Mouse (Mus musculus) heart, embryonic 15.5 days (tissue): ENCODE data around the gene Adamts16. TPM values are rescaled to one million over a fixed set of nuclear protein-coding genes. Genes with fewer than 3 reads are reported as not detected.

Experiments used
- ATAC-seq: fragments of 200-750 bp; cut with Nextera tagmentation; replicated peaks from 2 replicates; pipeline ENCODE4 v1.8.0; 2017; ENCODE audit warnings: low read depth, moderate TSS enrichment; ENCODE audit not compliant: insufficient number of reproducible peaks, insufficient read depth, low FRiP score
- H3K27ac ChIP-seq: fragments of 300-500 bp; sonication (generic); 2 replicates; pipeline ENCODE4 v1.5.1; 2015; ENCODE audit warnings: mild to moderate bottlenecking, inconsistent platforms
- H3K27me3 ChIP-seq: fragments of 300-500 bp; sonication (generic); 2 replicates; pipeline ENCODE4 v1.6.1; 2015; ENCODE audit warnings: inconsistent platforms
- H3K36me3 ChIP-seq: fragments of 300-500 bp; sonication (generic); 2 replicates; pipeline ENCODE4 v1.6.1; 2015; ENCODE audit warnings: mild to moderate bottlenecking, inconsistent platforms
- H3K4me1 ChIP-seq: fragments of 300-500 bp; sonication (generic); replicated peaks from 2 replicates; pipeline ENCODE4 v1.6.1; 2015; ENCODE audit warnings: inconsistent platforms
- H3K4me2 ChIP-seq: fragments of 300-500 bp; sonication (generic); 2 replicates; pipeline ENCODE4 v1.6.1; 2015; ENCODE audit warnings: inconsistent platforms, mild to moderate bottlenecking, moderate library complexity
- H3K4me3 ChIP-seq: fragments of 300-500 bp; sonication (generic); 2 replicates; pipeline ENCODE4 v1.5.1; 2015; ENCODE audit warnings: mild to moderate bottlenecking, inconsistent platforms
- H3K9ac ChIP-seq: fragments of 300-500 bp; sonication (generic); 2 replicates; pipeline ENCODE4 v1.6.1; 2015; ENCODE audit warnings: mild to moderate bottlenecking, inconsistent platforms
- H3K9me3 ChIP-seq: fragments of 300-500 bp; sonication (generic); replicated peaks from 2 replicates; pipeline ENCODE4 v1.6.1; 2016; ENCODE audit warnings: inconsistent platforms
- WGBS: fragments of 180-500 bp; shearing (Covaris S2); methylation state at CpG from one replicate; pipeline ENCODE4 v1.1.7; 2015; ENCODE audit warnings: mixed read lengths; 5-methylcytosine and 5-hydroxymethylcytosine counted together
- polyA plus RNA-seq: library from polyadenylated mRNA; unstranded; fragments of >200 nt; fragmentation: Nextera tagmentation; extraction: Ambion mirVana; gene quantifications from 2 replicates; pipeline ENCODE4 v1.2.1, GENCODE M21; 2015

Adamts16 gene
- polyA plus RNA-seq, 1 experiment from 2014 or later: 0.21 TPM

- Histone ChIP-seq H3K27me3 (no peaks in the 10 kb centered on the region), H3K4me3 (no peak overlapping the region), H3K27ac (no peak overlapping the region), H3K9ac (no peak overlapping the region), H3K36me3 (no peaks in the 10 kb centered on the region), H3K4me2 (no peak overlapping the region), H3K4me1 (no peaks in the 10 kb centered on the region), H3K9me3 (no peaks in the 10 kb centered on the region)
- WGBS: 99% methylated on average over 9 of the region's 9 CpGs
- ATAC-seq: no peak
Measured at GRCm38 (mm10) chr13:70760186-70760585, 81.4 kb downstream of the Adamts16 start.

DNA sequence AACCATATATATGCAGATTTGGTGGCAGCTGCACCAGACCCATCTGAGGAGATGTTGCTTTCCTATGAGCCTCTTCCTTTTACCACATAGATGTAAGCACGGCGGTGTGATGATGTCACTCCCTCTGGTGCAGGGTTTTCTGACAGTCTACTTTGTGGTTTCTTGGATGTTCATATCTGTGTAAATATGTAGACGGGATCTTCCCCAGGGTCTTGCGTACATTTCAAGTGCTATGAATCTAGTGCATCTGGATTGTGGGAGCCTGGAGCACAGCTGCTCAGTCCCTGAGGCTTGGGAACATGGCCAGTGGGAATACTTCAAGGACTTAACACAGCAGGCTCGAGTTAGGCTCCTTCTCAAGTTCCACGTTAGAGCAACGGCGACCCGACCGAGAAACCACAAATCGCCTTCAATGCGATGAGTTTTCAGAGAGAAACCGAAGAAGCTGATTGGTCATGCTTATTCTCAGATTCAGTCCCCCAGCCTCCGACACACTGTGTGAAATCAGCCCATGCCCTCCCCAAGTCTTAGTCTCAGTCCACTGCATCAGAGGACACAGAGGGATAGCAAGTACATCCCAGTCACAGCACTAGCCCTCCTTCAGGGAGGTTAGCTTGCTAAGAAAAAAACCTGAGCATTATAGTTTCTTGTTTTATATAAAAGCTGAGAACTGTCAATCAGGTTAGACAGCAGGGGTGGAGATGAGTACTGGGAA lies 95.2 kb downstream of the Adamts16 start:
- Histone ChIP-seq H3K9me3 (no peaks in the 10 kb centered on the region), H3K9ac (no peak overlapping the region), H3K27me3 (peaks cover 32% of the 10 kb centered on the region), H3K27ac (no peak overlapping the region), H3K36me3 (no peaks in the 10 kb centered on the region), H3K4me1 (peaks cover under 1% of the 10 kb centered on the region; the same call in 1 of the 2 replicates), H3K4me2 (no peak overlapping the region), H3K4me3 (no peak overlapping the region)
- ATAC-seq: no peak
- WGBS: 69% methylated on average over 14 of the region's 14 CpGs

GRCm38 (mm10) chr13:70744416-70745038 lies 97.1 kb downstream of the Adamts16 start:
- H3K9me3 ChIP-seq: no peaks in the 10 kb centered on the region
- H3K4me1 ChIP-seq: peaks cover 13% of the 10 kb centered on the region
- H3K27me3 ChIP-seq: peaks cover 36% of the 10 kb centered on the region
- no peak overlapping the region for H3K27ac ChIP-seq
- no peak overlapping the region for H3K4me3 ChIP-seq
- no peak overlapping the region for H3K4me2 ChIP-seq
- H3K9ac ChIP-seq: no peak overlapping the region
- no peak for ATAC-seq
- no peaks in the 10 kb centered on the region for H3K36me3 ChIP-seq
- 80% methylated on average over 5 of the region's 5 CpGs for WGBS

- H3K36me3 ChIP-seq: no peaks in the 10 kb centered on the region
- H3K4me1 ChIP-seq: peaks cover 13% of the 10 kb centered on the region
- H3K4me2 ChIP-seq: no peak overlapping the region
- no peaks in the 10 kb centered on the region for H3K9me3 ChIP-seq
- no peak overlapping the region for H3K9ac ChIP-seq
- H3K27ac ChIP-seq: no peak overlapping the region
- peaks cover 42% of the 10 kb centered on the region for H3K27me3 ChIP-seq
- H3K4me3 ChIP-seq: no peak overlapping the region
- WGBS: 81% methylated on average over 4 of the region's 4 CpGs
- ATAC-seq: no peak
Measured at GRCm38 (mm10) chr13:70742693-70743092, 98.9 kb downstream of the Adamts16 start.

DNA sequence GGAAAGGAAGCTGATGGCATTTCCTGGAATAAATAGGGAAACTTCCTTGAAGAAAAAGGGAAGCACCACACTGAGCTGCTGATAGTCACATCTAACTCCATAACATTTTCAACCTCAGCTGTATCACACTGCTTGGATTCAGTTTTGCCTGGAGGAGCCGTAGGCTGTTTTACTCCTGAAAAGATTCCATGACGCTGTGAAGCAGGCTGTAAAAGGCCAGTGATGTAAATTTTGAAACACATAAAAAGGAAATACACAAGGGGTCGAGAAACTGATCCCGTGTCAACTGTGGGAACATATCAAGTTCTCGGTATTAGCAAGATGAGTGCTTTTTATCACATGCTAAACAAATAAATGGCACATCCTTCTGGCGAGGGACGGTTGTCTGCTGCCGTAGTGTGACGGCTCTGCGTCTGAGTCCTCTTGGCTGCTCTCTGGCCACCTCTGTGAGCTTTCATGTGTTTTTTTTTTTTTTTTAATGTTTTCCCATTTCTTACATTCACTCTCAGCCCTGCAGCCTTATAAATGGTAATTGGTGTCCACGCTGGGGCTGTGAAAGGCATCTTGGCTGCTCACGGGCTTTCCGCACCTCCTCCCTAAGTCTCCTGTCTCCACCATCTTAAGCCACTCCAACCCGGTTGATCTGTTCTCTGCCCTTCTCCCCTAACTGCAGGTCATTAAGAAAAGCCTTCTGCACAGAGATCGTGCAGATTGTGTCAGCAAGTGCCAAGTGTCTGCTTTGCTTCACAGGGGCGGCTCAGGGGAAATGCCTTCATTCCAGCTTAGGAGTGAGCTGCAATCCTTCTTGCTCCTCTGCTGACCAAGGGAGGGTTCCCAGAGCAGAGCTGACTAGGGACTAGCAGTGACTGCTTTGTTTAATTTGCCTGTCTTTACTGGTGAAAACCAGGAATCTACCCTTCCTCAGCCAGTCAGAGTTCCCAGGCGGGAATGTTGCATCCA lies 101.0 kb downstream of the Adamts16 start:
- Histone ChIP-seq H3K4me1 (peaks cover 26% of the 10 kb centered on the region), H3K4me2 (peak overlapping the region; percentile 40), H3K4me3 (no peak overlapping the region), H3K9me3 (no peaks in the 10 kb centered on the region), H3K27me3 (peaks cover 28% of the 10 kb centered on the region), H3K27ac (no peak overlapping the region), H3K36me3 (no peaks in the 10 kb centered on the region), H3K9ac (no peak overlapping the region)
- ATAC-seq: no peak
- 23% methylated on average over 17 of the region's 17 CpGs for WGBS

- 96% methylated on average over 9 of the region's 9 CpGs for WGBS
- peaks cover 26% of the 10 kb centered on the region for H3K4me1 ChIP-seq
- no peaks in the 10 kb centered on the region for H3K36me3 ChIP-seq
- no peak for ATAC-seq
- no peak overlapping the region for H3K4me2 ChIP-seq
- H3K27ac ChIP-seq: no peak overlapping the region
- no peak overlapping the region for H3K9ac ChIP-seq
- peaks cover 19% of the 10 kb centered on the region for H3K27me3 ChIP-seq
- no peaks in the 10 kb centered on the region for H3K9me3 ChIP-seq
- no peak overlapping the region for H3K4me3 ChIP-seq
Measured at GRCm38 (mm10) chr13:70738781-70739180, 102.8 kb downstream of the Adamts16 start.

DNA sequence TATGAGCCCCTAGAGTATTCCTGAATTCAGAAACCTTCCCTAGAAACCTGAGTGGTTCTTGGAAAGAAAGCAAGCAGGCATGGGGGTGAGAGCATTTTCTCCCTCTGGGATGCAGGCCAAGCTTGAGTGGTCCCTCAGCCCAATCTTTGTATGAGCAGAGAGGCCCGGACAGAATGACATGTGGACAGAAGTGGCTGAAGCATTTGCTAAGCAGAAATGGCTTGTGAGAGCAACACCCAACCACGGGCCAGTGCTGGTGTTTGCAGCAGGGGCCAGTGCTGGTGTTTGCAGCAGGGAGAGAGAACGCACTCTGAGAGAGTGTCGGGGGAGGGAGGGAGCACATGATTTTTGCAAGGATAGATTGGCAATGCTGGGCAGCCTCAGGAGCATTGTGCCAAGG lies 105.2 kb downstream of the Adamts16 start:
- Histone ChIP-seq H3K9ac (no peak overlapping the region), H3K27ac (no peak overlapping the region), H3K9me3 (no peaks in the 10 kb centered on the region), H3K4me1 (peaks cover 26% of the 10 kb centered on the region), H3K36me3 (no peaks in the 10 kb centered on the region), H3K27me3 (peaks cover 15% of the 10 kb centered on the region), H3K4me2 (no peak overlapping the region), H3K4me3 (no peak overlapping the region)
- 24% methylated on average over 4 of the region's 4 CpGs for WGBS
- ATAC-seq: peak; percentile 53; the same call in 1 of the 2 replicates

DNA sequence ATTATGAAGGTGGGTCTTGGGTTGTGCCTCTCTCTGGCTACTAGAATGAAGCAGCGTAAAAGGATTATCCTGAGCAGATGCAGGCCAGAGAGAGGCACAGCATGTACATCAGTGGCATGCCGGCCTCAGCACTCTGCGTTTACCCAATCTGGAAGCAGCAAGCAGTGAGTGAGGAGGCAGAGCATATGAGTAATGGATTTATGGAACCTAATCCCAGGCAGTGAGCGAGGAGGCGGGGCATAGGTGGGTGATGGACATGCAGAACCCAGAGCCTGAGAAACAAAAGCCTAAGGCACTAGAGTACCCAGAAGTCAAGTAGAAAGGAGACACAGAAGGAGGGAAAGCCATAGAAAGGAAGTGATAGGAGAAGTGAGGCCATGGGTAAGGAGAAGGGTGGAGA lies 107.0 kb downstream of the Adamts16 start:
- Histone ChIP-seq H3K9me3 (no peaks in the 10 kb centered on the region), H3K4me2 (no peak overlapping the region), H3K9ac (no peak overlapping the region), H3K4me3 (no peak overlapping the region), H3K36me3 (no peaks in the 10 kb centered on the region), H3K27me3 (peaks cover 12% of the 10 kb centered on the region), H3K4me1 (peaks cover 13% of the 10 kb centered on the region), H3K27ac (no peak overlapping the region)
- WGBS: 79% methylated on average over 5 of the region's 5 CpGs
- ATAC-seq: no peak

DNA sequence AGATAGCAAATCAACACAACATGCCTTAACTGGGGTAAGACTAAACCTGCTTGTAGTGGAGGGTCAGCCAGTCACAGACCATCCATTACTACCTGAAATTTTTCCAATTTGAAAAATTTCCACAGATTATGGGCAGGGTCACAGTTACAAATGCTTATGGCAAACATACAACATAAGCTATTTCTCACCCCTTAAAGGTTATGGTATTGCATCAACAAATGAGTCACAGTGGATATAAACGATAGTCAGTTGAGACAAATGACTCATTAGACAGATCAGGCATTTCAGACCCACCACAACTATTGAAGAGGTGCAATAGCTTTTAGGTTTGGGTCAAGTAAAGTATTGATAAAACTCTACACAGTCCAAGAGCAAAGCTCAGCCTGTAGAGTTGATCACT lies 107.7 kb downstream of the Adamts16 start:
- peaks cover 11% of the 10 kb centered on the region for H3K27me3 ChIP-seq
- no peaks in the 10 kb centered on the region for H3K36me3 ChIP-seq
- H3K4me3 ChIP-seq: no peak overlapping the region
- 76% methylated on average over 1 of the region's 1 CpGs for WGBS
- H3K4me1 ChIP-seq: peaks cover 13% of the 10 kb centered on the region
- no peak for ATAC-seq
- no peak overlapping the region for H3K4me2 ChIP-seq
- no peaks in the 10 kb centered on the region for H3K9me3 ChIP-seq
- no peak overlapping the region for H3K27ac ChIP-seq
- no peak overlapping the region for H3K9ac ChIP-seq

DNA sequence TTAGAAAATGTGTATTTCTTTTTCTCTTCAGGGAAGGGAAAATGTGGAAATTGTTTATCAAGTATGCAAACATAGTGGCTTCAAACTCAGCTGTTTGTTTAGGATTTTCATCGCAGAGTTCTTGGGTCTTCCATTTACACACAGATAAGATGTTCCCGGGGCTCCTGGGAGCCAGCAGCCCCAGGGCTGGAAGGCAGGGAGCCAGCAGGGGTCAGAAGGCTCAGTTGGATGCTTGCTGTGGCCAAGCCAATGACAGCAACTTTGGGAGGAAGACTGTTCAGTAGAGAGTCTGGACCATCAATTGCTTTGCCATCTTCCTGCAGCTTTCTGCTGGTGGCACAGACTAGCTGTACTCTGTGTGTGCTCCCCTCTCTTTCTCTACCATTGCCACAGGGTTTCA lies 108.4 kb downstream of the Adamts16 start:
- ATAC-seq: no peak
- peaks cover 13% of the 10 kb centered on the region for H3K4me1 ChIP-seq
- no peak overlapping the region for H3K27ac ChIP-seq
- no peak overlapping the region for H3K9ac ChIP-seq
- no peak overlapping the region for H3K4me2 ChIP-seq
- H3K27me3 ChIP-seq: 0 out of 2 replicates have a peak, but pooled peaks cover 4% of the 10 kb centered on the region
- no peaks in the 10 kb centered on the region for H3K9me3 ChIP-seq
- 26% methylated on average over 2 of the region's 2 CpGs for WGBS
- no peak overlapping the region for H3K4me3 ChIP-seq
- H3K36me3 ChIP-seq: no peaks in the 10 kb centered on the region

DNA sequence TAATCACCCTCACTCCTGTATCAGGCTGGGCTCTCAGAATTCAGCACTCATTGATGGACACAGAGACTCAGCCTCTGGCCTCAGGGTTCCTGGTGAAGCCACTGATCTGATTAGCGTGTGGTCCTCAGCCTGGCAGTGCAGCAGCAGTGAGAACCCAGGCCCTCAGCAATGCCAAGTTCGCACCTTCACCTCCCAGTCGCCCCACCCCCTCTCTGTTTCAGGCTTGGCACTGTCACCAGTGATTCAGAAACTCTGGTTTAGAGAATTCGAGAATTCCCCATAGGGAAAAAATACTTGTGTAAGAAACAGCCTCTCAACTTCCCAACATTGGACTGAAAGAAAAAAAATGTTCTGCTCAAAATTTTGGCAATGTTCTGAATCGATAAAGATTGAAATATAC lies 108.8 kb downstream of the Adamts16 start:
- Histone ChIP-seq H3K27me3 (no peaks in the 10 kb centered on the region), H3K9ac (no peak overlapping the region), H3K36me3 (no peaks in the 10 kb centered on the region), H3K27ac (no peak overlapping the region), H3K4me1 (peaks cover 13% of the 10 kb centered on the region), H3K9me3 (no peaks in the 10 kb centered on the region), H3K4me3 (no peak overlapping the region), H3K4me2 (no peak overlapping the region)
- no peak for ATAC-seq
- WGBS: 73% methylated on average over 5 of the region's 5 CpGs
